Mouse (Mus musculus): ENCODE data around the gene Gabra5.

The Gabra5 gene

GRCm38 (mm10) chr7:57386517-57387340, 123.1 kb downstream of the Gabra5 start, which contains the start of gene Gabrg3:
TSS of gene Gabrg3 (minus strand) at chr7:57387188.
- no peak for DNase-seq (ENCODE audit: low spot score in 2 of 2)

DNA sequence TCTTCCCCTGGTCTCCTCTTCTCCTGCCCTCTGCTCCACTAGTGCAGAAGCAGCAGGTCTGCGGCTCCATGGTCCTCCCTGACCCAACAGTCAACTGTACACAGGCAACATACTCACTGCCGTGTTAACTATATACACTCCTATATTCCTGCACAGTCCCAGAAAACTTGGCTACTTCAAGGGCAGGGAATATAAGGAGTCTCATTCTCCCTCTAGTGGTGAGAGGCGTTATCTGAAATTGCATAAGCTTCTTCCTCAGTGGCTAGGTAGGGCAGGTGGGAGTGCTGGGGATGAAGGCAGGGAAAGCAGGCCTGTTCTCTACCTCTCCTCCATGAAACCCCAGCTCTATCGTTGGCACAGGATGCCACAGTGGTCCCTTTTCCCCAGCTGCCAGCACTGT, 125.7 kb downstream of the Gabra5 start:
- DNase-seq (ENCODE audit: low spot score in 2 of 2) = peak in 1 of 2 experiments; percentile 58

DNA sequence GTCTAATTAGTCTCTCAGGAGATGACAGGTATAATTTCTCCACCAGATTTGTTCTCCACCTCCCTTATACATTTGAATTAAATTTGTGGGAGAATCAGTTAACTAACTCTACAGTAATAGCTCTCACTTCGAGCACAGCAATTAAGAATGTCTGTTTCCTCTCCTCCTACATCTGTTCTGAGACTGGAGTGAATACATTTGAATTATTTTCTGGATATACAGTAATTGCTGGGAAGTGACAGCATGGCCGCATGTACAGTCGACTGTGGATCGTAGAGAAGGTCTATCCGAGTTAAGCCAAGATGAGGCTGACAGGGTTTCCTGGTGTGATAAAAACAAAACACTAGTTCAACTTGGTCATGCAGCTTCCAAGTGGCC, 143.9 kb downstream of the Gabra5 start:
- DNase-seq (ENCODE audit: low spot score in 2 of 2) = no peak

DNA sequence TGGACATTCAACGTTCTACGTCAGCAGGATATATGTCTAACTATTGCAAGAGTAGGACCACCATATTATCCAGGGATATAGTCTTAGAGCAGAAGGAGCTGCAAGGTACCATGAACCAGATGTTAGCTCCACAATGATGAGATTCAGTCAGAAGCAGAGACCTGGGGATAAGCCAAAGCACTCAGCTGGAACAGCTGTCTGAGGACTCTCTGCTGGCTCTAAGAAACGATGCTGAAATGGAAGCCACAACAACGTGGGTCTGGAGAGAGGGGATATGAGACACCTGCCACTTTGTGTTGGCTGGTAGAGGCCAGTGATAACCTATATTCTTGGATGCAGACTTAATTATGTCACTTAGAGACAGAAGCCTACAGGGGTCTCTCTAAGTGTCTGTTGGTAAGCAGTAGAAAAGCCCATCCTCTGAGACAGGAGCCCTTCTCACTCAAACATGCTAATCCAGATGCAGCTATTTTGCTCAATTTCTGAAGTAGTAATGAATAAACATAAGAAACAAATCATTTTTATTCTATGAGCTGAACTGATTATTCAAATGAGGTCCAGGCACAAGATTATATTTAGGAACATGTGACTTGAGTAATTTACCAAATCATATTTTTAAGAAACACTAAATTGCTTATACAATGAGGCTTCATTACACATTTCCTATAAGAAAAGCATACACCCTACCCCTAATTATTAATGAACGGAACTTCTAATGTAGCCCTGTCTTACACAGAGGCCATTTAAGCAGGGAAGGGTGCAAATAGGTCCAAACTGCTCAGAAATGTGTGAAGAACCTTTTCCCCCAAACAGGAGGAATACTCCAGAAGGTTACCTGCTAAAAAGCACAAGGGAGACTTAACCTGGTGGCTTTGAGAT, 144.5 kb downstream of the Gabra5 start:
- no peak for DNase-seq (ENCODE audit: low spot score in 2 of 2)

- DNase-seq (ENCODE audit: low spot score in 2 of 2) = no peak
These were observed 146.0 kb downstream of the Gabra5 start for GRCm38 (mm10) chr7:57363812-57364211.

DNA sequence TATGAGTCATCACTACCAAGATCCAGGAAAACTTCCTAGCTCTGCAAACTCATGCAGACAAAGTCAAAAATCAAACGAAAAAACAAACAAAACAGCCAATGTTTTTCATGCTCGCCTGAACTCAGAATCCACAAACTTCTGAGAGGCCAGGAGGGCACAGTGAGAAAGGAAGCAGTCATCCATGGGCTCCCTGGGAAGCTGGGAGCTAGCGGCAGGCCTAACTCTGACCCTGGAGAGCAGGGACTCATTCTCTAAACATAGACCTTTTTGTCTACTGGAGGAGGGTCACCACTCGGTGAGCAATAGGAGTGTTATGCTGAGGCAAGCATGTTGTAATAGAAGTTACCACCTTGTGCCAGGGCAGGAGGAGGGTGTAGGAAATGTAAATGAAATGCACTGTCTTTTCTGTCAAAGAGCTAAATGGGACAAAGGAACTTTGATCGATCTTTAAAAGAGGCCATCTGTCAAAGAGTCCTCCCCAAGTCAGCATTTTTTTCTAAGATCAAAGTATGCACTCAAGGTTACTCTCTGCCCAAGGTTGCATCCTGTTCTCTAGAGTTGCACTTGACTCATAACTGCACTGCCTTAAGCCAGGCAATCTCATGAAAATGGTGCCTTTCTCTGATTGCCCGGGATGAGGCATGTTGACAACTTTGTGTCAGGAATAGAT, 151.9 kb downstream of the Gabra5 start:
- DNase-seq (ENCODE audit: low spot score in 2 of 2) = no peak
